Comparison of ENCODE assay signal across 8 mouse cellular contexts in genomic region chr2:163048125-163048524, GRCm38 (mm10). TPM values are rescaled to one million over a fixed set of nuclear protein-coding genes. Genes with fewer than 3 reads are reported as not detected.
A peak's percentile ranks its signal among the peaks of the same experiment; 100 is the strongest.
DNase-seq lines count a peak whose midpoint lies in the region; ATAC-seq and TF ChIP-seq lines count a peak whose summit lies in the region.

No protein-coding gene starts in this region.

- H3K27ac ChIP-seq in left cerebral cortex, adult 2 months = no peak overlapping the region

- H3K4me3 ChIP-seq in left cerebral cortex, adult 2 months = peak overlapping the region; percentile 36

- peak; percentile 91 for TF ChIP-seq CTCF in left cerebral cortex, adult 2 months (IDR thresholded peaks at IDR 0.05)

- DNase-seq in adrenal gland, adult 18-20 months (ENCODE audit: low spot score in 2 of 2) = peak; percentile 67 to 72
- peak; percentile 87 for DNase-seq in embryo, embryonic 10 days (ENCODE audit: low spot score)
- DNase-seq in gastrocnemius, postnatal 10 days = peak; percentile 79
- peak; percentile 71 for DNase-seq in induced T-regulatory cell, adult 2 months (ENCODE audit: low read depth)
- peak; percentile 62 to 72 for DNase-seq in left cerebral cortex, adult 2 months (ENCODE audit: extremely low spot score in 1 of 2, low spot score in 2 of 2)
- DNase-seq in right cerebral cortex, adult 2 months (ENCODE audit: low spot score in 2 of 2) = peak; percentile 72 to 86
- DNase-seq in urinary bladder, postnatal 4 days (ENCODE audit: low spot score in 2 of 2) = peak; percentile 37 to 74

- intact Hi-C loops in left cerebral cortex, adult 2 months (cut with DNase I) = loop anchor here (5.0 kb wide), 1 partner anchor 354 kb away; no protein-coding TSS in a partner anchor

- peak; percentile 92 for ATAC-seq in megakaryocyte, adult 5-6 weeks (ENCODE audit: poor library complexity, severe bottlenecking)

RNA-seq across cellular contexts. Expression of gene Mybl2, which starts 6.4 kb away (rescaled TPM):
- 1 to 10 TPM; 1.6 to 1.9 TPM for total RNA-seq in adrenal gland, adult 18-20 months (2021)
- 1 to 10 TPM; 4.5 to 4.9 TPM for total RNA-seq in gastrocnemius, postnatal 10 days (2021)
- 1 to 10 TPM; 1.2 to 2.0 TPM for total RNA-seq in left cerebral cortex, adult 2 months (2021)
- total RNA-seq in megakaryocyte, adult 5-6 weeks (2015) = 9.0 and 13.6 TPM in 2 replicates
- 21.9 and 33.7 TPM in 2 replicates for total RNA-seq in megakaryocyte, adult 5-6 weeks (2017)

RNA-seq across cellular contexts. Expression of gene Ift52, which starts 31.0 kb away (rescaled TPM):
- 10 to 100 TPM; 39.5 to 61.6 TPM for total RNA-seq in adrenal gland, adult 18-20 months (2021)
- 10 to 100 TPM; 15.7 to 18.1 TPM for total RNA-seq in gastrocnemius, postnatal 10 days (2021)
- total RNA-seq in left cerebral cortex, adult 2 months (2021) = 10 to 100 TPM; 32.9 to 35.2 TPM
- total RNA-seq in megakaryocyte, adult 5-6 weeks (2015) = 23.9 and 28.0 TPM in 2 replicates
- 11.9 and 17.2 TPM in 2 replicates for total RNA-seq in megakaryocyte, adult 5-6 weeks (2017)

RNA-seq across cellular contexts. Expression of gene Gtsf1l, which starts 39.5 kb away (rescaled TPM):
- not detected for total RNA-seq in adrenal gland, adult 18-20 months (2021)
- not detected for total RNA-seq in gastrocnemius, postnatal 10 days (2021)
- total RNA-seq in left cerebral cortex, adult 2 months (2021) = not detected
- not detected in 2 replicates for total RNA-seq in megakaryocyte, adult 5-6 weeks (2015)
- not detected in 2 replicates for total RNA-seq in megakaryocyte, adult 5-6 weeks (2017)
